Mouse (Mus musculus) ovary, adult 18-20 months (tissue): ENCODE results near the gene Olfr1413.

ENCODE experiments used
- DNase-seq: peaks from one replicate; pipeline ENCODE4 v3.0.0; 2022; ENCODE audit warnings: low spot score, mixed read lengths

The Olfr1413 gene

DNA sequence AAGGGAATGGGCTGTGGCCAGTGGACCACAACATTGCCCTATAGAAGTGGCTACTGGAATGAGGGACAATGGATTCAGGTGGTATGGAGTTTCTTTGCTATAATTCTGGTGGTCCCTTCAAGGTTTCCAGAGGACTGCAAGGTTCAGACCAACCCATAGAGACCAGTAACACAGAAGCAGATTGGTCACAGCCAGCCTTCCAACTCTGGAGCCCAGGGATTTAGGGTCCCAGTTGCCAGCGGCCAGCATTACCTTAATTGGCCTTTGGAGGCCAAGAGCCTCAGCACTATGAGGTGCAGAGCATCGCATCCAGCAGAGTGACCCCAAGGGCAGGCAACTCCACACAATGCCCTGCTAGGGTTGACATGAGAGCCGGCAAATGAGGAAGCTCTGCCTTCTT is at the start of gene Olfr1413:
Gene Olfr1413, plus strand, starts transcription at position 301 of the 400 bp plus-strand sequence.
- no peak for DNase-seq

DNA sequence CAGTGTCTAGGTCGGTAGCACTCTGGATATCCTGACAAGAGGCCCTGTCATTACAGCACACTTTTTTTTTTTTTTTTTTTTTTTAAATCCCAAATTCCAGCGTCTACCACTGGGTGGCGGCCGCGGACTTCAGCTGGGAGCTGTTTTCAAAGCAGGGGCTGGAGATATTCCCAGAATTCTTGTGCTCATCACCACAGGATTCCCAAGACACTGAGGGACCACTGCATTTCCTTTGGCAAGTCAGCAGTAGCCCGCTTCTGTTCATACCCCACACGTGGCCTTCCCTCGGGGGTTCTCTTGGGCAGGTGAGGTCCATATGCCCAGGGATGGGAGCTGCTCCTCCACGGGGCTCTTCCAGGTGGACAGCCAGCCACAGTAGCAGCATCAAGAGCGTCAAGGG is 49.7 kb upstream of the Olfr1413 start:
- DNase-seq, result no peak

- DNase-seq, result no peak
Observed at GRCm38 (mm10) chr1:92523764-92524163, 47.4 kb upstream of the Olfr1413 start.

GRCm38 (mm10) chr1:92536972-92537371 is 34.1 kb upstream of the Olfr1413 start:
- no peak for DNase-seq

DNA sequence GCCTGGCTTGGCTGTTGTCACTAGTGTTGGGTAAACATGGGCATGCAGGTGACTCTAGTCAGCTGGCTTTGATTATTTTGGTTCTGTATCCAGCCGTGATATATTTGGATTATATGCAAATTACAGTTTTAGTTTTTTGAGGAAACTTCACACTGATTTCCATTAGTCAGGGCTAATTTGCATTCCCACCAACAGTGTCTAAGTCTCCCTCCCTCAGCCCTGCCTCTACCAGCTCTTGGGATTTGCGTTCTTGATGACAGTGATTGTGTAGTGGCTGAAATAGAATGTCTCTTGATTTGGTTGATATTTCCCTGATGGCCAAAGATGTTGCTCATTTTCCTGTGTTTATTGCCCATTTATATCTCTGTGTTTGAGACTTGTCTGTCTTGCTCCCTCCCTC is 32.1 kb upstream of the Olfr1413 start:
- no peak for DNase-seq

GRCm38 (mm10) chr1:92545929-92546328 is 25.2 kb upstream of the Olfr1413 start:
- DNase-seq, result no peak

- DNase-seq, result no peak
Observed at GRCm38 (mm10) chr1:92585479-92585878, 14.4 kb downstream of the Olfr1413 start, which contains the start of gene Olfr1412. Gene Olfr1412 (plus strand): TSS chr1:92585779.

GRCm38 (mm10) chr1:92594111-92594510 is 23.0 kb downstream of the Olfr1413 start, which contains the start of gene Olfr1411:
Gene Olfr1411 (plus strand): TSS chr1:92594411.
- DNase-seq, result no peak

DNA sequence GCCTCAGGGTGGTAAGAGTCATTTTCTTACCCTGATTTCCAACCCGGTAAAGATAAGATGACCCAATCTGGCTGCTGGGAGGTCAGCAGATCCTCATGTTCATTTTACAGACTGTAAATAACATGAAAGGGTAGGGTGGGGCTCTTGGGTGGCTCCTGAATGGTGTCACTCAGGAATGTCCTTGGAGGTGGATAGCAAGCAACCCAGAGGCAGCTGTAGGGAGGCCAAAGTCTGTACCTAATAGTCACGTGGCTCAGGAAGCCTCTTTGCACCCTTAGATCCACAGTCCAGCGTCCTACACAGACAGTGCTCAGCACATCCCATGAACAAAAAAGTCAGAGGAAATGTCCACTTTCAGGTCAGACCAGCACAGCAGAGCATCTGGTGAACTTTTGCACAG is 24.9 kb downstream of the Olfr1413 start:
- DNase-seq, result no peak

GRCm38 (mm10) chr1:92605482-92605881 is 34.4 kb downstream of the Olfr1413 start, which contains the start of gene Olfr1410:
Gene Olfr1410 (plus strand): TSS chr1:92605782.
- no peak for DNase-seq

- DNase-seq, result no peak
Observed at GRCm38 (mm10) chr1:92607711-92608110, 36.6 kb downstream of the Olfr1413 start.

- no peak for DNase-seq
Observed at GRCm38 (mm10) chr1:92611008-92611407, 39.9 kb downstream of the Olfr1413 start.

GRCm38 (mm10) chr1:92613175-92613574 is 42.1 kb downstream of the Olfr1413 start:
- DNase-seq, result no peak

- no peak for DNase-seq
Observed at GRCm38 (mm10) chr1:92614516-92614915, 43.4 kb downstream of the Olfr1413 start.

DNA sequence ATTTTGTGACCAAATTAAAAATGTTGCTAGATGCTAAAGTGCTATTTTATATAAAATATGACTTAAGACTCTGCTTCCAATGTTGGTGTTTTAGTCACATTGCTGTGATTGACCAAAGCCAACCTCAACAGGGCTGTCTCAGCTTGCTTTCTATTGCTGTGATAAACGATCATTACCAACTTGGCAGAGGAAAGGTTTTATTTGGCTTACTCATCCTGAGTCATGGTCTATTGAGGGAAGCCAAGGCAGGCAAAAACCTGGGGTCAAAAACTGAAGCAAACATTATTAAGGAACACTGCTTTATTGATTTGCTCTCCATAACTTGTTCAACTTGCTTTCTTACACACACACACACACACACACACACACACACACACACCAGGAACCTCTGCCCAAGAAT is 44.9 kb downstream of the Olfr1413 start:
- no peak for DNase-seq

DNA sequence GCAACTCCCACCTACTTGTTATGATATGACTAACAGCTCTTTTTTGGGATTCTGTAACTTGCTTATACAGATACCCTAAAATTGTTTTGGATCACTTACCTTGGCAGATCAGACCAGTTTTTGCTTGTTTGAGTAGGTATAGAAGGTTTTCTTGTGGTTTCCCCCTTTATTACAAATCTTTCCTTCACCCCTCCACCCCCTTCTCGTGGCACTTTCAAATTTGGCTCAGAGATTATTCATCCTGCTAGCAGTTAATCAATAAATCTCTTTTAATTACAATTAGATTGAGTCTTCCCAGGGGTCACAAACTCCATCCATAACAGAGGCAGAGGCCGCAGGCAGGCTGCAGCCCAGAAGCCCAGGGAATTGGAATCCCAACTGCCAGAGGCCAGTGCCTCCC is 46.4 kb downstream of the Olfr1413 start, which contains the start of gene Olfr12:
Gene Olfr12, plus strand, starts transcription at position 301 of the 400 bp plus-strand sequence.
- DNase-seq, result no peak

GRCm38 (mm10) chr1:92618360-92618759 is 47.2 kb downstream of the Olfr1413 start:
- DNase-seq, result peak; percentile 52
